Mouse (Mus musculus) MEL-GATA-1-ER (cell line): Measurements from ENCODE around the gene Dhx34.

Experiments
- DNase-seq: peaks from one replicate; pipeline ENCODE4 v3.0.0-alpha.2; 2012; ENCODE audit warnings: low read depth; ENCODE audit errors: extremely low read depth

The Dhx34 gene

DNA sequence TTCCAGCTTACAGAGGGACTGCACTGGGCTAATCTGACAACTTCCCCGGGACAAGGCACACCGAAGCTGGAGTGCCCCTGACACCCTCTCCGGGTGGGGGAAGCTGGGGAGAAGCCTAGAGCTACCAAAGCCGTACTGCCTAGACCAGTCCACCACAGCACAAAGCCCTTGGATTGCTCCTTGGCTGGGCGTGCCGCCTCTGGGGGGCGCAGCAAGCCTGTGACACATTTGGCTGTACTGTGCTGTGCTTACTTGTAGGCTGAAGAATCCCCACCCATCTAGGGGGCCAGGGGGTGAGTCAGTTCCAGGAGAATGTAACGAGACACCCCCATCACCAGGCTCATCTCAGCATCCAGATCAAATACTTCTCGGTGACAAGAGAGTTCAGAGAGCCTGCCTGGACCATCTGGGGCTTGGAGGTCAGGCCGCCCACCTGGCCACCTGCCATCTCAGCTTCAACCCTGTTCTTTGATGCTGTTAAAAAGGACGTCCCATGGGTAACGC is 10.9 kb downstream of the Dhx34 start:
- no peak for DNase-seq

DNA sequence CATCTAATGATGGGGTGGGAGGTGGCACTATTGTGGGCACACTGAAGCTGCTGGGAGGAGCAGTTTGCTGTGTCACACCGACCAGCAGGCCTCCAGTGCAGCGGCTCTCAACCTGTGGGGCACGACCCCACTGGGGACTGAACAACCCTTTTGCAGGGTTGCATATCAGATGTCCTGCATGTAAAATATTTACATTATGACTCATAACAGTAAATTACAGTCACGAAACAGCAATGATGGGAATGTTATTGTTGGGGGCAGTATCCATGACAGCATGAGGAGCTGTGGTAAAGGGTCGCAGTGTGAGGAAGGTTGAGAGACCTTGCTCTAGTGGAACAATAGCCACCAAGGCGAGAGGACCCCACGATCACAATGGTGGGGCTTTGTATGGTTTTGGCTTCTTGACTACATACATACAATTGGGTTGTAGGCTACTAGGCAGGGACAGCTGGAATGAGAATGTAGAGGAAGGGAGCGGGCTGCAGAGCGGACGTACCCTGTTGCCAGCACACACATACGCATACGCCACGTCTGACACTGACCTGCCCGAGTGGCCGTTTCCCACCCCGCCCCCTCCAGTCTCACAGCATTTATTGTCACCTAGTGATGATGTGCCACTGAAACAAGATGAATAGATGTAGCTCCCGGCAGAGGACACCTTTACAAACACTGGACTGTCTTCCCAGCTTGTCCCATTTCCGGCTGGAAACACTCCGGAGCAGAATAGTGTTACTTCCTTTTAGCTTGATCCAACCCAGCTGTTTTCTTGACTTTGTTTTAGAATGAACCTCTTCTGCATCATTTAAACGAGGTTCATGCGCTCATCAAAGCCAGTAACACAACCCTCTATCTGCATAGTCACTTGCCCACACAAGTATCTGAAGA is 12.8 kb downstream of the Dhx34 start:
- no peak for DNase-seq

GRCm38 (mm10) chr7:16207496-16207895 is 14.3 kb downstream of the Dhx34 start:
- DNase-seq, result no peak

DNA sequence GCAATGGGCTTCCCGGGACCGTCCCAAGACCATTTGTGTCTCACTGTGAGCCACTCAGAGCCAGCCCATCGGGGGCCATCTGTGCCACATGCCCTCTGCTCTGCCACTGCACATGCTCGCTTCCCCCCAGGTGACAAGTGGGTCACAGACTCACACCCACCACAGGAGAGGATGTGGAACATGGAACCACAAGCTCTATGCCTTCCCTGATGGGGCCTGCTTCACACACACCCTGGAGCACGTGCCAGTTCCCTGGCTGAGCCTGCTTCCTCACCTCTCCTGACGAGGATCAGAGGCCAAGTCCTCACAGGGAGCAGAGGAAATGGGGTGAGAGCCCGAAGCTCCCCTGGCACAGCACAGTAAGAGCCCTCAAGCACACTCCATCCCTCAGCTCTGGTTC is 14.8 kb downstream of the Dhx34 start:
- DNase-seq, result no peak

GRCm38 (mm10) chr7:16204791-16205190 is 17.0 kb downstream of the Dhx34 start:
- no peak for DNase-seq

DNA sequence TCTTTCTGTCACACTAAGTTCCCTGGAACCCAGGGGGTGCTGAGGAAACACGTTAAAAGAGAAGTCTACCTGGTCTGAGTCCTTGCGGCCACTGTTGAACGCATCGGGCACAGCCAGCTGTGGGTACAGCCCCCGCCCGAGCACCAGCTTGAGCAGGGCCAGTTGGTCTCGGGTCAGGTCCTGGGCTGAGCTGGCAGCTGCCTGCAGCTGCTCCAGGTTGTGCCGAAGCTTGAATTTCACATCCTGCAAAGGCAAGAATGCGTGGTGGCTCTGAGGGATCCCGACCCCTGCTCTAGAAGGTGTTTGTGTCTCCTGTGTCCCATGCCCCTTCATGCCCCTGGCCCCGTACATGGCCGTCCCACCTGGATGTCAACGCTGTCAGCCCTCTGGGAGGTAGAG is 18.3 kb downstream of the Dhx34 start:
- no peak for DNase-seq

- DNase-seq, result no peak
These were observed 18.9 kb downstream of the Dhx34 start for GRCm38 (mm10) chr7:16202756-16203504.

DNA sequence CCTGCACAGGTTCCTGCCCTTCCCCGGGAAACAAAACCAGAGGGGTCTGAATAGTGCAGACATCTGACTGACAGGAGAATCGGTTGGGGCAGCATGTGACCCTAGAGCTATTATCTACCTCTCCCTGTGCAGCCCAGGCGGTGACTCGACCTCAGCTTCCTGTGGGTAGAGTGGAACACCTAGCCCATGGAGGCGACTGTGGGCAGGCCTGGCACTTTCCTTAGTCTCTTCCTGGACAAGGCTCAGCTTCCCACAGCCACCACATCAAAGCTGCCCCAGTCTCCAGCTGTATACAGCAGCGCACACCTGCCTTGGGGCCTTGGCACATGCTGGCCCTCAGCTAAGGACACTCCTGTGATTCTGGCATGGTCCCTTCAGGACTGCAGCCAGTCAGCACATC is 20.7 kb downstream of the Dhx34 start:
- no peak for DNase-seq

GRCm38 (mm10) chr7:16198540-16198939 is 23.3 kb downstream of the Dhx34 start:
- no peak for DNase-seq

DNA sequence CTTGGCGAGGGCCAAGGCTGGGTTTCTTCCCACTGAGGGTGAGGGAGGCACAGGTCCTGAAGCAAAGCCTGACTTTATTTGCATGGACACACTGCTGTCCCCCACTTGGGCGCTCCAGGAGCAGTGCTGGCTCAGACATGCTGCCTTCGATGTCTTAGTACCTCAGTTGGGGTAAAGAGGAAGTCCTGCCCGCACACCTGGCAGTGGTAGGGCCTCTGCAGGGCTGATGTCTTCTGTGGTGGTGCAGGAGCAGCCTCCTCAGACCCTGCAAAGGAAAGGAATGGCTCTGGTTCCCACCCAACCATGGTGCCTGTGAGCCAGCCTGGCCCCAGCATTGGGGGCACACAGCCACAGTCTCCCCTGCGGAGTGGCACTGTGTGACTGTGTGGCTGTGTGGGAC is 24.7 kb downstream of the Dhx34 start:
- DNase-seq, result no peak

- DNase-seq, result no peak
These were observed 25.2 kb downstream of the Dhx34 start for GRCm38 (mm10) chr7:16196616-16197015.

DNA sequence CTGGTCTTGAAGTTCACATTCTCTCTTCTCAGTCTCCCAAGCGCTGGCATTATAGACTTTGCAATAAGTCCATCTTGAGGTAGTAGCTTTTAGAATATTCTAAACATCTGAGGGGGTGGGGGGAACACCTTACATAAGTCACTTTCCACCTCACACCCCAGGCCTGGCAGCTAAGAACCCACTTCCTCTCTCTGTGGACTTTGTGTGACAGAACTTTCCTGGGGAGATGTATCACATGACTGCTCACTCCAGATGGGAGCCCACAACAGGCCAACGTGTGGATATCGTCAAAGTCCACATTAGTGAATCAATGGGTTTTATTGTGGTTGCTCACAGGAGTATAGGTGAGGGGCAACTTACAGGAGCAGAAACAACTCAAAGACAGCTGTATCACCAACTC is 28.1 kb downstream of the Dhx34 start:
- DNase-seq, result no peak

- DNase-seq, result peak; percentile 16
These were observed 29.5 kb downstream of the Dhx34 start for GRCm38 (mm10) chr7:16192315-16192714.

GRCm38 (mm10) chr7:16187494-16187893 is 34.3 kb downstream of the Dhx34 start:
- DNase-seq, result no peak

DNA sequence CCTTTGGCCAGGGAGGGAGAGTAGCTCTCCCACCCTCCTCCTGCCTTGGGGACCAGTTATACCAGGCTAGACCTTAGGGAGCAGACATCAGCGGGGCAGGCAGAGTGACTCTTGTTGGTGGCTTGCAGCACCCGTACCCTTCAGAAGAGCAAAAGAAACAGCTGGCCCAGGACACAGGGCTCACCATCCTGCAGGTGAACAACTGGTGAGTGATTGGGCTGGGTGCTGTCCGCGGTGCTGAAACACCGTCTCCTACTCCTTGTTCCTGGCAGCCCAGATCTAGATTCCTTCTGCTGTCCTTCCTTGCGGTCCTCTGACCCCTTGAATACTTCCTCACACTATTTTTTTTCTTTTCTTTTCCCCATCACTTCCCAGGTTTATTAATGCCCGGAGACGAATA is 38.2 kb downstream of the Dhx34 start:
- peak; percentile 18 for DNase-seq

DNA sequence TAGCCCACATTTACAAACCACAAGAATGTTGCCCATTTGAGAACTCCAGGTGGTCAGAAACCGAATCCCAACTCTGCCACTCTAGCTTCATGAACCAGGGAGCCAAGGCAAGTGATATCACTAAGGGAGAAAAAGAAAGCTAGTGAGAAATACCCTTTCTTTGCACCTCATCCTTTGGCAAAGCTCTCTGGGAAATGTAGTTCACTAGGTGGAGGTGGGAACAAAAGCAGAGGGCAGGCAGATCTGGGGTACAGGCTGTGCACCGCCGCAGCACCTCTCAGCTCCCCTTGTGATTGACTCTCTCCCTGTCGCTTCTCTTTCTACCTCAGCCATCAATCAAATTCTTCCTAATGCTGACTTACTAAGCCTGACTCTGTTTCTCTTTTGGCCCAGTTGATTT is 43.7 kb downstream of the Dhx34 start:
- DNase-seq, result no peak

- DNase-seq, result no peak
These were observed 46.3 kb downstream of the Dhx34 start for GRCm38 (mm10) chr7:16175542-16175931.

- DNase-seq, result peak; percentile 36
These were observed 47.0 kb downstream of the Dhx34 start, which contains the start of gene Meis3 for GRCm38 (mm10) chr7:16174597-16175541. TSS of gene Meis3 (plus strand) at chr7:16175090.

DNA sequence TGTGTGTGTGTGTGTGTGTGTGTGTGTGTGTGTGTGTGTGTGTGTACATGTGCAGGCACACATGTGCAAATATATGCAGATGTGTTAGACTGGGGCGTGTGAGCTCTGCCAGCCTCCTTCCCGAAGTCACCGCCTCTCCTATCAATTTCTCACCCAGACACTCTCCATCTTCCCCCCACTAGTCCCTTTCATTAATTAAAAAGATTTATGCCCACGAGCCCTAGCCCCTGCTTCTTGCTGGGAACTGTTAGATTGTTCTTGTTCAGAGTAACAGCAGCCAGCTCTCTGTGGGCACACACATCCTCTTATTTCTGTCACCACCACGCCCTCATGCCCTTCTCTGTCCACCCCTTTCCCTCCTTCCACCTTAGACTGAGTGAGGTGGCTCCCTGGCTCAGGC is 48.7 kb downstream of the Dhx34 start:
- DNase-seq, result no peak

DNA sequence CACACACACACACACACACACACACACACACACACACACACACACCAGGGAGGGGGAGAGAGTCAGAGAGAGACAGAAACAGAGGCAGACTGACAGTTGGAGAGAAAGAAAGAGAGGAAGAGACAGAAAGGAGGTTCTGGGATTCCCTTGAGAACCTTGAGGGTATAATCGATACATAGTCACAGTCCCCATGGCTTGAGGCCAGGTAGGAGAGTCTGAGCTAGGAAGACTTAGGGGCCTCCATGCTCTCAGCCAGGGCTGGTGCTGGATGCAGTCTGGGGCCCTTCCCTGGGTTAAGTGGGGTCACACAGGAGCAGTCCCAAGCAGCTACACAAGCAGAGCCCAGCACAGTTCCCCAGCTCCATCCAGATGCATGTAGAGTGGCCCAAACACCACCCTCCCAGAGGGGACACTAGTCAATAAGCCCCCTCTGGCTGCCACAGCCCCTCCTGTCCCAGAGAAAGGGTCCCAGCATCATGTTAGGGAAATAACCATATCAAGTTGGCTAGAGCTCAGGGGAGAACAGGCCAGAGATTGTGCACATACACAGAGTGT is 49.2 kb downstream of the Dhx34 start:
- DNase-seq, result no peak

- no peak for DNase-seq
These were observed 49.7 kb downstream of the Dhx34 start for GRCm38 (mm10) chr7:16172141-16172581.
